Mouse (Mus musculus) embryonic facial prominence, embryonic 14.5 days (tissue): ENCODE data around the gene Myo9a. TPM values are rescaled to one million over a fixed set of nuclear protein-coding genes. Genes with fewer than 3 reads are reported as not detected.

Source experiments
- ATAC-seq: fragments of 200-750 bp; cut with Nextera tagmentation; 2 replicates; pipeline ENCODE4 v1.8.0; 2017; ENCODE audit warnings: low read depth, moderate number of reproducible peaks, moderate TSS enrichment
- DNase-seq: peaks from one replicate; pipeline ENCODE4 v3.0.0-alpha.2; 2015; ENCODE audit warnings: low spot score
- H3K27ac ChIP-seq: fragments of 300-500 bp; sonication (generic); replicated peaks from 2 replicates; pipeline ENCODE4 v1.5.1; 2014; ENCODE audit warnings: low read depth, mild to moderate bottlenecking, low read length, moderate library complexity
- H3K27me3 ChIP-seq: fragments of 300-500 bp; sonication (generic); replicated peaks from 2 replicates; pipeline ENCODE4 v1.6.1; 2014; ENCODE audit warnings: low read length; ENCODE audit not compliant: control insufficient read depth, insufficient read depth
- H3K36me3 ChIP-seq: fragments of 300-500 bp; sonication (generic); 2 replicates; pipeline ENCODE4 v1.6.1; 2014; ENCODE audit warnings: low read length, mixed read lengths; ENCODE audit not compliant: control insufficient read depth, insufficient read depth
- H3K4me1 ChIP-seq: fragments of 300-500 bp; sonication (generic); 2 replicates; pipeline ENCODE4 v1.6.1; 2014; ENCODE audit warnings: antibody characterized with exemption, low read length; ENCODE audit not compliant: control insufficient read depth, insufficient read depth
- H3K4me2 ChIP-seq: fragments of 300-500 bp; sonication (generic); 2 replicates; pipeline ENCODE4 v1.6.1; 2014; ENCODE audit warnings: low read depth, mild to moderate bottlenecking, low read length, moderate library complexity, mixed read lengths
- H3K4me3 ChIP-seq: fragments of 300-500 bp; sonication (generic); 2 replicates; pipeline ENCODE4 v1.5.1; 2014; ENCODE audit warnings: low read depth, mild to moderate bottlenecking, low read length
- H3K9ac ChIP-seq: fragments of 300-500 bp; sonication (generic); 2 replicates; pipeline ENCODE4 v1.6.1; 2014; ENCODE audit warnings: low read depth, mild to moderate bottlenecking, low read length, moderate library complexity, mixed read lengths
- H3K9me3 ChIP-seq: fragments of 300-500 bp; sonication (generic); 2 replicates; pipeline ENCODE4 v1.6.1; 2016; ENCODE audit warnings: low read length; ENCODE audit not compliant: control insufficient read depth
- WGBS: fragments of 180-500 bp; shearing (Covaris S2); extraction: QIAGEN DNeasy Blood & Tissue Kit; methylation state at CpG from one replicate; pipeline ENCODE4 v1.1.7; 2014; 5-methylcytosine and 5-hydroxymethylcytosine counted together
- polyA plus RNA-seq: library from polyadenylated mRNA; unstranded; fragments of >200 nt; fragmentation: Nextera tagmentation; extraction: Ambion mirVana; gene quantifications from 2 replicates; pipeline ENCODE4 v1.2.1, GENCODE M21; 2014

Myo9a gene
- polyA plus RNA-seq = 18.3 and 19.4 TPM in 2 replicates

DNA sequence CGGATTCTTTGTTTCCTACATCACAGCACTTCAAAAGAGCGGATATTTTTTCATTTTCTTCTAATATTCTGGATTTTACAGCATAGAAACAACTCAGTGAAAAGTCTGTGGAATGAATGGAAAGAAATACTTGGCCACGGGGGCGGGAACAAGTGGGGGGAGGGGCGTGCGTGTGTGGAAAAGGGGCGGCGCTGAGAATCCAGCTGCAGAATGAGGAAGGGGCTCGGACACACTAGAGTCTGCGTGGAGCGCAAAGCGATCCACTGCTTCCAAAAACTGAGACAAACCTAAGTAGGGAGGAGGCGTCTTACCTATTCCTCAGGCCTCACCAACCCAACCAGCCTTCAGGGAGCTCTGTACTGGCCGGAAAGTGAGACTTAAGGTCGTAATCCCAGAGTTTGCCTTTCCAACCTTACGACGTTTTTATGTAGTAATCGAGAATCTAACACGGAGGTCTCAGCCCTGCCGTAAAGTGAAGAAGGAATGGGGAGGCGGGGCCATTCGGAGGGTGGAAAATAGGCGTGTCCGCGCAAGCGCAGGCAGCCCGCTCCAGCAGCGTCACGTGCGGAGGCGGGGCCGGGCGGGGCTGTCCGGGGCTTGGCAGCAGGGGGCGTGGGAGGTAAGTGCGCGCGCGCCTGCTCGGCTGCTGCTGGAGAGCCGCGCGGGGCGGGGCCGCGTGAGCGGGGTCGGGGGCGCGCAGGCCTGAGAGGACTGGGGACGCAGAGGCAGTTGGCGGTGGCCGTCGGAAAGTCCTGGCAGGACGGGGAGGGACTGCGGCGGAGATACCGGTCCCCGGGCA, at the start of gene Myo9a, which contains the start of gene Senp8:
Myo9a (plus strand) TSS at position 630 of the 799 bp plus-strand sequence.
Senp8 (minus strand) TSS at position 444 of the 799 bp plus-strand sequence.
- 0 out of 2 replicates have a peak, but pooled peaks cover 10% of the 10 kb centered on the region for H3K4me1 ChIP-seq
- H3K9me3 ChIP-seq = no peaks in the 10 kb centered on the region
- DNase-seq = peak; percentile 99
- H3K27me3 ChIP-seq = no peaks in the 10 kb centered on the region
- no peaks in the 10 kb centered on the region for H3K36me3 ChIP-seq
- 1% methylated on average over 37 of the region's 59 CpGs for WGBS
- H3K4me2 ChIP-seq = peak within 1 kb of the TSS; percentile 80
- ATAC-seq = peak; percentile 96
- peak within 1 kb of the TSS; percentile 94 for H3K27ac ChIP-seq
- H3K4me3 ChIP-seq = peak within 1 kb of the TSS; percentile 83
- peak within 1 kb of the TSS; percentile 88 for H3K9ac ChIP-seq

DNA sequence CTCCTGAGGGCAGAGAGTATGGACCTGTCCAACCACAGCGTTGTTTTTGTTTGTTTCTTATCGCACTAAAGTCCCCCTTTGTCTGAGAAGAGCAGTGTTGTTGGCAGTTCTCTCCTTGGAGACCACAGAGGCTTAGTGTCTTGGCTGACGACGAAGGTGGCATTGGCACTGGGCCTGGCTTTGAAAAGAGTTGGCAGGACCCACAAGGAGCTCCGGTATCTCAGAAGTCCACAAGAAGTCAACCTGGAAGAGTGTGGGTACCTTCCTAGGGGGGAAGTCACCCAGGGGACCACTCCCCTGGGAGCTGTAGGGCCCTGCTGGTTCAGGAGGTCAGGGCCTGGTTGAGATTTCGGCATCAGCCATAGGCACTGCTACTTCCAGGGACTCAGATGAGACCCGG, 49.6 kb upstream of the Myo9a start:
- DNase-seq (no peak), ATAC-seq (no peak)
- Histone ChIP-seq H3K4me3 (no peak overlapping the region), H3K4me2 (no peak overlapping the region), H3K27me3 (no peaks in the 10 kb centered on the region), H3K4me1 (no peaks in the 10 kb centered on the region), H3K27ac (no peak overlapping the region), H3K9ac (no peak overlapping the region), H3K9me3 (no peaks in the 10 kb centered on the region), H3K36me3 (no peaks in the 10 kb centered on the region)
- WGBS = 83% methylated on average over 7 of the region's 7 CpGs

DNA sequence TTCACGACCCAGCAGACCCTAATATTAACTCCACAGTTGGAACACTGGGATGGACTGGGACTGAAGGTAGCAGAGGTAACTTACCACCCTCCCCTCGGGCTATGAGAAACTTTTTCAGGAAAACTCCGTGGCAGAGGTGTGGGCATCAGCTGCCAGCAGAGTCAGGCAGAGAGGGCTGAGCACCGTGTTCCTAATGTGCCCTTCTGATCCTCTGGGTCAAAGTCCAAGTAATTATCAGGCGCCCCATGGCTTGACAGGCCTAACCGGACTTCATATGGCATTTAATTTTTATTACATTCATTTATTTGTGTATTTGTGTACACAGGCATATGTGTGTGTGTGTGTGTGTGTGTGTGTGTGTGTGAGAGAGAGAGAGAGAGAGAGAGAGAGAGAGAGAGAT, 47.6 kb upstream of the Myo9a start:
- no peak overlapping the region for H3K27ac ChIP-seq
- H3K4me1 ChIP-seq = no peaks in the 10 kb centered on the region
- H3K27me3 ChIP-seq = no peaks in the 10 kb centered on the region
- H3K9ac ChIP-seq = no peak overlapping the region
- no peak overlapping the region for H3K4me2 ChIP-seq
- ATAC-seq = no peak
- DNase-seq = no peak
- no peaks in the 10 kb centered on the region for H3K9me3 ChIP-seq
- no peaks in the 10 kb centered on the region for H3K36me3 ChIP-seq
- WGBS = 63% methylated on average over 6 of the region's 6 CpGs
- H3K4me3 ChIP-seq = no peak overlapping the region

DNA sequence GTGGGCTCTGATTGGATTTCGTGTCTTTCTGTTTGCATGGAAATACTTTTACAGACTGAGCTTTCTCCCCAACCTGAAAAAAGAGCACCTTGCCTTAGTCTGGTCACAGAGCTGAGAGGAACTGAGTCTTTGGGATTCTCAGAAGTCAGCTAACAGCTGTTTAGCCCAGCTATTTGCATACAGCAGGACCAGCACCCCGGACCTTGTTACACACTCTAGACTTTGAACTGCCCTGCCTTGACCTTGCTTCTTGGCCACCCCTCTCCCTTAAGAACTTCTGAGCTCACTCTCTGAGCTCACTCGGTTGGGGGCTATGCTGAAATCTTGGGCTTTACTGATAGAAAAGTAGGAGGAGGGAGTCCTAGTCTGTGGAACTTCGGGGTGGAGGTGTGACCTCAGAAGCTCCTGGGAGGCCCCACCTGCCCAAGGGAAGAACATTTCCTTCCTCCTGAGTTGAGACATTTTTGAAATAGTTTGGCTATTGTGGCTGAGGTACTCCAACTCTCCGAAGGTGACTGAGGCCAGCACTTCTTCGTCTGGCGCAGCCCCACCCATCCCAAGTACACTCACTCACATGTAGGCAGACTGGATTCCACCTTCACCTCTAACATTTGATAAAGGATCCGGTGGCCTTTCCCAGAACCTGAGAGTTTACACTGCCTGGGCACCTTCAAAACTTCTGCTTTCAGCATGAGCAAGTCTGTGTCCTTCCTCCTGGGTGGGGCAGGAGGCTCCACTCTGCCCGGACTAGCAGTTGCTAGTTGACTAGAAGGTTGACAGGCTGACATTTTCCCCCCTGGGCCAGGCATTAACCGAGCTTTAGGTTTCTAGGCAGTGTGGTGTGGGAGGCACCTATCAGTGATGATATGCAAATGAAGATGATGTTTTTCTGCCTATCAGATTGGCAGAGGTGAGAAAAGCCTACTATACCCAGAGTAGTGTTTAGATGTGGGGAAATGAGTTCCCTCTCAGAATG, 43.6 kb upstream of the Myo9a start:
- Histone ChIP-seq H3K4me3 (no peak overlapping the region), H3K9ac (no peak overlapping the region), H3K27ac (no peak overlapping the region), H3K36me3 (no peaks in the 10 kb centered on the region), H3K4me2 (no peak overlapping the region), H3K27me3 (no peaks in the 10 kb centered on the region), H3K9me3 (no peaks in the 10 kb centered on the region), H3K4me1 (no peaks in the 10 kb centered on the region)
- WGBS = 45% methylated on average over 10 of the region's 10 CpGs
- no peak for ATAC-seq
- no peak for DNase-seq

DNA sequence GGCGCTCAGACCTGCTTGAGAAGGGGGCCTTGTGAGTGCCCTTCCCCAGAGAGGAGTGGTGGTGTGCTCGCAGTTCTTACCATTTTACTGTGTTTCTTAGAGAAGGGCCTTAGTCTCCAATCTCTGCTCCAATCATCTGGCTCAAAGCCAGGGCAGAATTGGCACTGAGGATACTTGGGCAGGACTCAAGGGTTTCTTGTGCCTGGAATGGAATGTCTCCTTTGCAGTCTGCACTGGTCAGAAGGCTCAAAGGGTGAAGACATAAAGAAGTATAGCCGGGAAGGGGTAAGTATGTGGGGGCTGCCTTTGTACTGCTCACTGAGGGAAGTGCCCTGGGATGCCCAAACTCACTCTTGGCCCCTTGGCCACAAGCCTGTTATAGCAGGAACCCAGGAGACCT, 41.5 kb upstream of the Myo9a start:
- no peak overlapping the region for H3K4me2 ChIP-seq
- H3K36me3 ChIP-seq = no peaks in the 10 kb centered on the region
- H3K27me3 ChIP-seq = no peaks in the 10 kb centered on the region
- H3K4me3 ChIP-seq = no peak overlapping the region
- DNase-seq (no peak), ATAC-seq (no peak)
- H3K9me3 ChIP-seq = no peaks in the 10 kb centered on the region
- 77% methylated on average over 3 of the region's 3 CpGs for WGBS
- no peak overlapping the region for H3K9ac ChIP-seq
- no peak overlapping the region for H3K27ac ChIP-seq
- no peaks in the 10 kb centered on the region for H3K4me1 ChIP-seq

DNA sequence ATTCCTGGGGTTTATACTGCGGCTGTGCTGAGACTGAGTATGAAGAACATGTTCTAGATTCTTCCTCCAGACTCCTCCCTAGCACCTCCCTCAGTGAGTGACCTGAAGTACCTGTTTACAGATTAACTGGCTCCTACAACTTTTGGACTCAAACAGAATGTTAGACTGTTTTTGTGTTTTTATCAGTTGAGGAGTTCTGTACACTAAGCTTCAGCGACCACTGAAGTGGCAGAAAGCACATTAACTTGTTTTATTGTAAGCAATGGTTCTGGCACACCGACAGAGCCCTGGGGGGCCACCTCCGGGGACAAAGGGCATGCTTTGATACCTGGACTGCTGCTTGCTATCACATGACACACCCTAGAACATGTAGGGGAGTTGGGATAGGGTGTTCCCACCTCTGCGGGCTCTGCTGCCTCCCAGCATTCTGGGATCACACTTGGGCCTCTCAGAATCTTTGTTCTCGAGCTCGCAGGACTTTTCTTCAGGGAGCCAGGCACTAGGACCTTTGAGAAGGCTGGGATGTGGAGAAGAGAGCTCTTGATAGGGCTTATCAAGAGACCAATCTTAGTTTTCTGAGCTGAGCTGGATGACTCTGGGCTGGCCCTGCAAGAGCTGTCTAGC, 34.3 kb upstream of the Myo9a start:
- H3K36me3 ChIP-seq = no peaks in the 10 kb centered on the region
- no peak overlapping the region for H3K9ac ChIP-seq
- no peak overlapping the region for H3K4me3 ChIP-seq
- WGBS = 64% methylated on average over 7 of the region's 7 CpGs
- no peak overlapping the region for H3K27ac ChIP-seq
- no peaks in the 10 kb centered on the region for H3K9me3 ChIP-seq
- H3K27me3 ChIP-seq = no peaks in the 10 kb centered on the region
- H3K4me1 ChIP-seq = no peaks in the 10 kb centered on the region
- ATAC-seq (no peak), DNase-seq (no peak)
- no peak overlapping the region for H3K4me2 ChIP-seq

DNA sequence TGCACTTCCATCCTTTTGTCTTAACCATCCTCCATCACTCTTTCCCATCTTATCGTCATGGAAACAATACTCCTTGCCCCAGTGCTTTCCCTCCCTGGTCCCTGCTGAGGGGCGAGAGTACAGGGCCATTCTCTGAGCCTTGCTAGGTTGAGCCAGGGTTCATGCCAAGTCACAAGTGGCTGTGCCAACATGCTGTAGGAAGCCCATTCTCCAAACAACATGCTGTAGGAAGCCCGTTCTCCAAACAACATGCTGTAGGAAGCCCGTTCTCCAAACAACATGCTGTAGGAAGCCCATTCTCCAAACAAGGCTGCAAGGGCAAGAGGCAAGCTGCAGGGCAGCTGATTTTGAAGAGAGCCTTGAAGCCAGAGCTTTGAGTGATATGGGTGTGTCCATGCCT, 32.5 kb upstream of the Myo9a start:
- Histone ChIP-seq H3K4me2 (no peak overlapping the region), H3K4me3 (no peak overlapping the region), H3K9me3 (no peaks in the 10 kb centered on the region), H3K27me3 (no peaks in the 10 kb centered on the region), H3K9ac (no peak overlapping the region), H3K4me1 (no peaks in the 10 kb centered on the region; the same call in 1 of the 2 replicates), H3K36me3 (no peaks in the 10 kb centered on the region), H3K27ac (no peak overlapping the region)
- ATAC-seq (no peak), DNase-seq (no peak)
- WGBS = 91% methylated on average over 4 of the region's 4 CpGs

DNA sequence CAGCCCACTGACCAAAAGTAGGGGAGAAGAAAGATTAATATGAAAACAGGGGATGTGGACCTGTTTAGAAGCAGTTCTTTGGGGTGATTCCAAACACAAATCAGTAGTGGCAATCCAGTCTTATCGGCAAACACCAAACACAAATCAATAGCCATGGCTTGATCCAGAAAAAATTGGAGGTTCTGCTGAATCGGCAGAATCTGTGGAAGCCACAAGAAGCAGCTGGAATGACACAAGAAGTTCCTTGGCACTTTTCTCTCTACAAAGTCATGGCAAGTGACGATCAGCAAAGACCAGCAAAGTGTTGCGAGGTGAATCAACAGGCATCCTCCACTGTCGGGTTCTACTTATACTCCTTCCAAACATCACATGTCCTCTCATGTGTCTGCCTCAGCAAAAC, 29.6 kb upstream of the Myo9a start:
- DNase-seq (no peak), ATAC-seq (no peak)
- WGBS = 81% methylated on average over 5 of the region's 5 CpGs
- Histone ChIP-seq H3K4me3 (no peak overlapping the region), H3K27ac (no peak overlapping the region), H3K4me2 (no peak overlapping the region), H3K4me1 (peaks cover 9% of the 10 kb centered on the region), H3K9ac (no peak overlapping the region), H3K27me3 (no peaks in the 10 kb centered on the region), H3K36me3 (no peaks in the 10 kb centered on the region), H3K9me3 (no peaks in the 10 kb centered on the region)
